Mouse (Mus musculus) megakaryocyte, embryonic 14.5 days (primary cell): ENCODE measurements around the gene Atp1b1.

ENCODE experiments used
- FLI1 ChIP-seq: IDR thresholded peaks from 2 replicates; pipeline ENCODE4 v1.6.1; 2012; ENCODE audit warnings: low read length, inconsistent platforms, mixed read lengths
- GATA1 ChIP-seq: IDR thresholded peaks from 3 replicates; pipeline ENCODE4 v1.6.1; 2012; ENCODE audit warnings: mixed read lengths, low read length, inconsistent platforms, borderline replicate concordance

GRCm38 (mm10) chr1:164482833-164483232 is 24.7 kb upstream of the Atp1b1 start:
- TF ChIP-seq GATA1, result no peak
- TF ChIP-seq FLI1, result no peak
